8 mouse cellular contexts compared by ENCODE assay signal in genomic region chr14:24618226-24619038, GRCm38 (mm10).
DNase-seq lines count a peak whose midpoint lies in the region; ATAC-seq and TF ChIP-seq lines count a peak whose summit lies in the region.

No protein-coding gene starts in this region.

- intact Hi-C loops in gastrocnemius, adult 2 months (cut with DNase I), result no loop called here

- 63% methylated on average over 16 of the region's 16 CpGs for WGBS in kidney, adult 2 months
- 49% methylated on average over 16 of the region's 16 CpGs for WGBS in embryonic facial prominence, embryonic 10.5 days
- WGBS in hindbrain, embryonic 16.5 days, result 12% methylated on average over 16 of the region's 16 CpGs
- 11% methylated on average over 16 of the region's 16 CpGs for WGBS in neural tube, embryonic 15.5 days

- no peak overlapping the region for H3K27ac ChIP-seq in kidney, adult 2 months (ENCODE audit: insufficient read depth, low read depth, low read length)
- H3K27ac ChIP-seq in embryonic facial prominence, embryonic 10.5 days (replicated peaks), result peak overlapping the region; percentile 32
- H3K27ac ChIP-seq in hindbrain, embryonic 16.5 days (ENCODE audit: low read depth, low read length), result peak overlapping the region; percentile 95
- peak overlapping the region; percentile 95 for H3K27ac ChIP-seq in neural tube, embryonic 15.5 days (replicated peaks)
- H3K27ac ChIP-seq in gastrocnemius, adult 2 months, result no peak overlapping the region

- H3K4me2 ChIP-seq in hindbrain, embryonic 16.5 days (ENCODE audit: low read length), result peak overlapping the region; percentile 22; the same call in 1 of the 2 replicates
- peak overlapping the region; percentile 25; the same call in 1 of the 2 replicates for H3K4me2 ChIP-seq in neural tube, embryonic 15.5 days

- H3K4me3 ChIP-seq in kidney, adult 2 months (ENCODE audit: insufficient read depth, low read depth, low read length), result no peak overlapping the region
- H3K4me3 ChIP-seq in embryonic facial prominence, embryonic 10.5 days, result no peak overlapping the region
- H3K4me3 ChIP-seq in hindbrain, embryonic 16.5 days (ENCODE audit: low read length), result no peak overlapping the region
- H3K4me3 ChIP-seq in neural tube, embryonic 15.5 days (replicated peaks), result no peak overlapping the region
- no peak overlapping the region for H3K4me3 ChIP-seq in gastrocnemius, adult 2 months

- H3K9me3 ChIP-seq in embryonic facial prominence, embryonic 10.5 days, result no peaks in the 10 kb centered on the region
- no peaks in the 10 kb centered on the region for H3K9me3 ChIP-seq in hindbrain, embryonic 16.5 days (ENCODE audit: control insufficient read depth, low read length)
- no peaks in the 10 kb centered on the region for H3K9me3 ChIP-seq in neural tube, embryonic 15.5 days (replicated peaks)

- peak; percentile 10 for DNase-seq in kidney, postnatal 14 days
- DNase-seq in kidney, adult 2 months, result no peak
- DNase-seq in embryonic facial prominence, embryonic 10.5 days (ENCODE audit: low spot score), result peak; percentile 43
- DNase-seq in gastrocnemius, adult 2 months, result no peak
- no peak for DNase-seq in cerebellum, adult 9-10 months
- no peak for DNase-seq in kidney, adult 11 months

- ATAC-seq in hindbrain, embryonic 16.5 days, result peak; percentile 56
- ATAC-seq in neural tube, embryonic 15.5 days (ENCODE audit: low FRiP score), result peak; percentile 67

- no peaks in the 10 kb centered on the region for H3K36me3 ChIP-seq in kidney, adult 2 months (ENCODE audit: control insufficient read depth, insufficient read depth, low read length)
- H3K36me3 ChIP-seq in embryonic facial prominence, embryonic 10.5 days (replicated peaks), result no peaks in the 10 kb centered on the region
- H3K36me3 ChIP-seq in hindbrain, embryonic 16.5 days (ENCODE audit: control insufficient read depth, insufficient read depth, low read length), result no peaks in the 10 kb centered on the region
- H3K36me3 ChIP-seq in neural tube, embryonic 15.5 days, result no peaks in the 10 kb centered on the region

- no peaks in the 10 kb centered on the region for H3K4me1 ChIP-seq in kidney, adult 2 months (ENCODE audit: control insufficient read depth, insufficient read depth, low read length)
- peaks cover 32% of the 10 kb centered on the region for H3K4me1 ChIP-seq in embryonic facial prominence, embryonic 10.5 days
- H3K4me1 ChIP-seq in hindbrain, embryonic 16.5 days (ENCODE audit: control insufficient read depth, insufficient read depth, low read depth, low read length), result peaks cover 35% of the 10 kb centered on the region
- H3K4me1 ChIP-seq in neural tube, embryonic 15.5 days, result peaks cover 50% of the 10 kb centered on the region

- peak overlapping the region; percentile 47 for H3K9ac ChIP-seq in hindbrain, embryonic 16.5 days (ENCODE audit: low read depth, low read length)
- H3K9ac ChIP-seq in neural tube, embryonic 15.5 days (replicated peaks), result peak overlapping the region; percentile 22

- no peak for TF ChIP-seq CTCF in kidney, adult 2 months (conservative IDR thresholded peaks at IDR 0.05; ENCODE audit: insufficient read depth, insufficient read length, low read depth, low read length)
- TF ChIP-seq CTCF in gastrocnemius, adult 2 months (IDR thresholded peaks at IDR 0.05), result no peak

- no peaks in the 10 kb centered on the region for H3K27me3 ChIP-seq in kidney, adult 2 months (replicated peaks; ENCODE audit: control insufficient read depth, insufficient read depth, low read length)
- H3K27me3 ChIP-seq in embryonic facial prominence, embryonic 10.5 days (replicated peaks; ENCODE audit: low read depth, poor library complexity, severe bottlenecking), result peaks cover 12% of the 10 kb centered on the region; the same call in 1 of the 2 replicates
- H3K27me3 ChIP-seq in hindbrain, embryonic 16.5 days (replicated peaks; ENCODE audit: control insufficient read depth, insufficient read depth, low read length), result no peaks in the 10 kb centered on the region
- no peaks in the 10 kb centered on the region for H3K27me3 ChIP-seq in neural tube, embryonic 15.5 days (replicated peaks)

- no peak for TF ChIP-seq POLR2A in kidney, adult 2 months (IDR thresholded peaks at IDR 0.05; ENCODE audit: low read depth, low read length)

Comparison
In these comparisons a context has a peak if more than half of its experiments do, and no peak if none do; other contexts are left out.
1. DNase-seq: peak in kidney, postnatal 14 days (single experiment) and embryonic facial prominence, embryonic 10.5 days (single experiment); none in kidney, adult 2 months (single experiment), gastrocnemius, adult 2 months (single experiment), cerebellum, adult 9-10 months (single experiment) and kidney, adult 11 months (single experiment).
2. H3K27ac ChIP-seq: peak in embryonic facial prominence, embryonic 10.5 days (single experiment), hindbrain, embryonic 16.5 days (single experiment) and neural tube, embryonic 15.5 days (single experiment); none in kidney, adult 2 months (single experiment) and gastrocnemius, adult 2 months (single experiment).